Mouse (Mus musculus): Measurements from ENCODE around the gene Adnp.

- peak; percentile 86 for TF ChIP-seq CTCF (IDR thresholded peaks at IDR 0.05; ENCODE audit: low read depth, low read length)
- no peak for TF ChIP-seq POLR2A (IDR thresholded peaks at IDR 0.05; ENCODE audit: borderline replicate concordance, low read depth, low read length)
These were observed 1.6 kb downstream of the Adnp start for GRCm38 (mm10) chr2:168205265-168205664.
